Mouse (Mus musculus) lung, adult 18-20 months (tissue): Measurements from ENCODE around the gene Mavs.

Experiments
- DNase-seq, 2 experiments: peaks; one replicate each; pipeline ENCODE4 v3.0.0; 2022; ENCODE audit warnings: mixed read lengths in 2 of 2

The Mavs gene

DNA sequence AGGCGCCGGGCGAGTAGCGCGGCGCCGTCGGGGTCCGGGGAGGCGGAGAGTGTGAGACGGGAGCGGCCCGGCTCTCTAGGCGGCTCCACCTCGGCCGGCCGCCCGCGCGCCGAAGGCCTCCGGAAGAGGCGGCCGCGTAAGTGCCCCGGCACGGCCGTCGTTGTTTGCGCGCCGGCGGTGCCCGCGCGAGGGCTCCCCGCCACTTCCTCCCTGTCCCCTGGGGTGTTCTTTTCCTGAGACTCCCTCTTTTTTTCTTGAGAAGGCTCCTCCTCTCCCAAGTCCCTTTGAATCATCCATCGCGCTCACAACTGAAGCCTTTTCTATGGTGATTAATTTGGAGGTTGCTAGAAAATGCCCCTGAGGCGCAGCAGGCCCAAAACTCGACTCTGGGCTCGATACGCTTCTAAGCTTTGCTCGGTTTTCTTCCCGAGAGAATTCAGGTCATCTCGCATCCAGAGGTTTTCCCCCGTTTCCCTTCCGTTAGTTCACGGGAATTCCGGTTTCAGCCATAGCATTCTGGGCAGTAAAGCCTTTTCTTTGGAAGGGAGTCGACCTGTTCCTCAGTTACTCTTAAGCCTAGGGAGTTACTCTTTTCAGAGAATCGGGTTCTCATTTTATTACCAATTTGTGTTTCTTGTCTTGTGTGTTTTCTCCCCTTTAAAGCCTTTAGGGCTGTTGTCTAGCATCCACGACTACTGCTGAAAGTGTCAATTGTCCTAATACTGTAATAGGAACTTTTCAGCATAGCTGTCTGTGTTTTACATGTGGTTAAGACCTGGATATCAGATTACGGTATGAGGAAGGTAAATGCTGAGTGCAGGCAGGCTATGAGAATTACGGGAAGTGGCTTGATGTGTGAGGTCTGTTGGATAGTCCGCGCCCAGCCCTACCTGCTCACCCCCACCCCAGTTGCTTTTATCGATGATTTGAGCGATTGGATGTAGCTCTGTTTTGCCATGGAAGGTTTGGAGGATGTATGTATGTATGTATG, 29.1 kb downstream of the Mavs start:
- peak in 1 of 2 experiments; percentile 78 for DNase-seq

DNA sequence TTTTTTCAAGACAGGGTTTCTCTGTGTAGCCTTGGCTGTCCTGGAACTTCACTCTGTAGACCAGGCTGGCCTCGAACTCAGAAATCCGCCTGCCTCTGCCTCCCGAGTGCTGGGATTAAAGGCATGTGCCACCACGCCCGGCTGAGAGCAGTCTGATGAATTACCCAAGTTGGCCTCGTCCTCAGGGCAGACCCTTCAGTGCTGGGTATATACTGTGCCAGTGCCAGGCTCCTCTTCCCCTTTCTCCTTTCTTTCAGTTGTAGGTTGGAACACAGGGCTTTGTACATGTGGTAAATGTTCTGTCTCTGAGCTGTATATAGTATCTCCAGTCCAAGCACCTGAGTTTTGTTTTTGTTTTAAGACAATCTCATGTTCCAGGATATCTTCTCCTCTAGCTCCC, 30.2 kb downstream of the Mavs start:
- DNase-seq, result no peak

DNA sequence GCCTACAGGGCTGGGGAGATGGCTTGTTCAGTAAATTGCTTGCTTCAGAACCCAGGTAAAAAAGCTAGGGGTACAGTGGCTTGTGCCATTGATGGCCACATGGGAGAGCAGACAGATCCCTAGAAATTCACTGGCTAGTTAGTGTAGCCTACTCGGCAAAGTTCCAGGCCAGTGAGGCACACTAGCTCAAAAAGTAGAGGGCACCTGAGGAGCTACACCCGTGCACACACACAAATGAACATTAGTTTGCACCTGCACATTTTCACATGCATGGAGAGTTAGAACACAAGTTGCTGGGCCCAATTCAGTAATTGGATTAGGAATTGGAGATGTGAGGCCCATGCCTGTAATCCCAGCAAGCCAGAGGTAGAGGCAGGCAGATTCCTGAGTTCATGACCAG, 31.2 kb downstream of the Mavs start:
- no peak for DNase-seq

DNA sequence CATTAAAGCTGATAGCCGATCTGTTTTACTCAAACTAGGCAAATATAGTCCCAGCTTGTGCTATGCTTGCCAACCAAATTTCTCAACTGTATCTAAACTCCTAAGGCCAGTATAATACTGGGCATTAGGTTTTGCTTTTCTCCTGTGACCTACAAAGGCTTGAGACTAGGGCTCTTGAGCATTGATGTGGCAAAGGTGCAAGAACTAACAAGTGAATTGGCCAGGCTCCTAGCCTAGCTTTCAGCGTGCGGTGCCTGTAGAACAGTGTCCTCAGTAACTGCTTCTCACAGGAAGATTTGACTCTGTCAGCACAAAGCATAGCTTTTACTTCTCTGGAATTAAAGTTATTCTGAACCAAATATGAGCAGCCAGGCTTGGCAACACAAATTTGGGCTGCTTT, 41.6 kb downstream of the Mavs start:
- no peak for DNase-seq

DNA sequence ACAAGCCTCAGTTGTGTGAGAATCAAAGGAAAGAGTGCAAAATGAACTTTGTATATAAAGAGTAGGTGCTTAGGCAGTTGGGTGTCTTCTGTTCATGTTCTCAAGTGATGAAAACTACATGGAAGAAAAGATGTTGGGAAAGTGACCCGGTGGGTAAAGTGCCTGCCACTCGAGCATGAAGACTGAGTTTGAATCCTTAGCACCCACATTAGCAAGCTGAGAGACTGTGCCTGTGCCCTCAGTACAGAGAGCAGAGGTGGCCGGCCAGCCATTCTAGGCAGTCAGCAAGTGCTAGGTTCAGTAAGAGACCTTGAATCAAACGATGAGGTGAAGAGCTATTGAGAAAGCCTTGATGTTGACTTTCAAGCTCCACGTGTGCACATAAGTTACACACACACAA, 42.9 kb downstream of the Mavs start:
- no peak for DNase-seq

DNA sequence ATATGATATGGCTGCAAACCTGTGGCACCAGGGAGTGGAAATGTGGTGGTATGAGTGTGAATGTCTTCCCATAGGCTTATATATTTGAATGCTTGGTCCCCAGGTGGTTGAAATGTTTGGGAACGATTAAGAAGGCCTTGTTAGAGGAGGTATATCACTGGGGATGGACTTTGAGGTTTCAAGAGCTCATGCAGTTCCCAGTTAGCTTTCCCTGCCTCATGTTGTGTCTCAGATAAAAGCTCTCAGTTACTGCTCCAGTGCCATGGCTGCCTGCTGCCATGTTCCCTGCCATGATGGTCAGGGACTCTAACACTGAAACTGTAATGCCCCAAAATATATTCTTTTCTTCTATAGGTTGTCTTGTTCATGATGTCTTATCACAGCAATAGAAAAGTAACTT, 47.7 kb downstream of the Mavs start:
- no peak for DNase-seq

DNA sequence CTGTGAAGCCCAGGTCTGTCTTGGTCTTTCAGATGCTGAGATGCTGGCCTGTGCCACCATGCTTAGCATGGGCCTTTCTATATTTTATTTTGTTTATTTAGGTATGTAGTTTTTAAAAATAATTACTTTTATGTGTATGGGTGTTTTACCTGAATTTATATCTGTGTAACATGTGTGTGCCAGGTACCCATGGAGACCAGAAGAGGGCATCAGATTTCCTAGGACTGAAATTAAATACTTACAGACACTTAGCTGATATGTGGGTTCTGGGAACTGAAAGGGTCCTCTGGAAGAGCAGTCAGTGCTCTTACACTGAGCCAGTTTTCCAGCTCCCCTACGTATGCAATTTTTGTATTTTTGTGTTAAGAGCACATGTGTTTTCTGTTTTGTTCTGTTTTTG, 52.4 kb downstream of the Mavs start:
- DNase-seq, result peak in 1 of 2 experiments; percentile 9

DNA sequence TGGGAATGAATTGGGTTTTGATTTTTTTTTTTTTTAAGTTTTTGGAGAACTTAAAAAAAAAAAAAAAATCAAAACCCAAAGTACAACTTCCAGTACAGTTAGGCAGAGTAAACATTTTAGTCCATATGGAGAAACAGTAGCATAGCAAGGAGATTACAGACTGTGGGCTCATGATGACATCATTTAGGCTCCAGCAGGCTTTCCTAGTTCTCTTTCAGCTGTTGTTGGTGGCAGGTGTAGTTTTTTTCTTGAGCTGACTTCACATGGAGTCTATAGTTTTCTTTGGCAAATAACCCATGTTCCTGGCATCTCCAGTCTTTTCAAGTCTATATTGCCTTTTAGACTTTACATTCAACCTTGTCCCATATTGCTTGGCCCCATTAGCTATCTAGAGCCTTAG, 56.8 kb downstream of the Mavs start:
- no peak for DNase-seq

DNA sequence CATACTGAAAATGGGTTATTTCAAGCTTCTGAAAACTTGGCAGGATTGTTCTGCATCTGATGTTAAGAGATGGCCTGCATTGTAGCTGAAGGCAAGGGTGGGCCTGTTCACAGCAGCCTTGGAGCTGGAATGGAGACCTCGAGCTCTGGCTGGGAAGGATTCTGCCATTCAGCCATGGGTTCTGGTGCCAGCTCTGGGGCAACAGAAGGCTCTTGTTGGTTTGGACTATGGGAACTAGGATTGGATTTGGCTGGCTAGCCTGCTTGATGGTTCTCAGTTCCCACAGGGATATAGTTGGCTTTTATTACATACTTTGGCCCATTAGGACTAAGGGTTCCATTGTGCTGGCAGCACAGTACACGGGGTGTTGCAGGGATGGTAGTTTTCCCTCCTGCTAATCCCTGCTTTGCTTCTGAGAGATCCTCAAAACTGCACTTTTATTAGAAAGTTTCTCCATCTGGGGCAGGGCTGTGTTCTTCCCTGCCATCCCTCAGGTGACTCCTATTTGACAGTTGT, 62.9 kb downstream of the Mavs start:
- no peak for DNase-seq
